Mouse (Mus musculus) stomach, embryonic 16.5 days (tissue): ENCODE results near the gene Syt13. TPM values are rescaled to one million over a fixed set of nuclear protein-coding genes. Genes with fewer than 3 reads are reported as not detected.

Experiments used
- ATAC-seq: fragments of 200-750 bp; cut with Nextera tagmentation; 2 replicates; pipeline ENCODE4 v1.8.0; 2017; ENCODE audit warnings: moderate number of reproducible peaks, moderate TSS enrichment; ENCODE audit not compliant: insufficient read depth, low FRiP score
- H3K27ac ChIP-seq: fragments of 300-500 bp; sonication (generic); 2 replicates; pipeline ENCODE4 v1.5.1; 2014; ENCODE audit warnings: low read length
- H3K27me3 ChIP-seq: fragments of 300-500 bp; sonication (generic); 2 replicates; pipeline ENCODE4 v1.6.1; 2014; ENCODE audit warnings: low read length, control low read depth, mixed read lengths; ENCODE audit not compliant: control insufficient read depth, insufficient read depth
- H3K36me3 ChIP-seq: fragments of 300-500 bp; sonication (generic); 2 replicates; pipeline ENCODE4 v1.6.1; 2014; ENCODE audit warnings: low read length; ENCODE audit not compliant: control insufficient read depth, insufficient read depth
- H3K4me1 ChIP-seq: fragments of 300-500 bp; sonication (generic); 2 replicates; pipeline ENCODE4 v1.6.1; 2014; ENCODE audit warnings: low read length, control low read depth, mixed read lengths; ENCODE audit not compliant: control insufficient read depth, insufficient read depth
- H3K4me2 ChIP-seq: fragments of 300-500 bp; sonication (generic); 2 replicates; pipeline ENCODE4 v1.6.1; 2014; ENCODE audit warnings: low read depth, low read length, mixed read lengths
- H3K4me3 ChIP-seq: fragments of 300-500 bp; sonication (generic); replicated peaks from 2 replicates; pipeline ENCODE4 v1.5.1; 2014; ENCODE audit warnings: mild to moderate bottlenecking, low read length
- H3K9ac ChIP-seq: fragments of 300-500 bp; sonication (generic); 2 replicates; pipeline ENCODE4 v1.6.1; 2014; ENCODE audit warnings: low read length
- H3K9me3 ChIP-seq: fragments of 300-500 bp; sonication (generic); replicated peaks from 2 replicates; pipeline ENCODE4 v1.6.1; 2016; ENCODE audit warnings: low read length, control low read depth; ENCODE audit not compliant: control insufficient read depth
- WGBS: fragments of 180-500 bp; shearing (Covaris S2); extraction: QIAGEN DNeasy Blood & Tissue Kit; methylation state at CpG from one replicate; pipeline ENCODE4 v1.1.7; 2014; 5-methylcytosine and 5-hydroxymethylcytosine counted together
- polyA plus RNA-seq: library from polyadenylated mRNA; unstranded; fragments of >200 nt; fragmentation: Nextera tagmentation; extraction: Ambion mirVana; gene quantifications from 2 replicates; pipeline ENCODE4 v1.2.1, GENCODE M21; 2015

The Syt13 gene
- polyA plus RNA-seq, 1 experiment from 2014 or later, result 12.9 TPM

DNA sequence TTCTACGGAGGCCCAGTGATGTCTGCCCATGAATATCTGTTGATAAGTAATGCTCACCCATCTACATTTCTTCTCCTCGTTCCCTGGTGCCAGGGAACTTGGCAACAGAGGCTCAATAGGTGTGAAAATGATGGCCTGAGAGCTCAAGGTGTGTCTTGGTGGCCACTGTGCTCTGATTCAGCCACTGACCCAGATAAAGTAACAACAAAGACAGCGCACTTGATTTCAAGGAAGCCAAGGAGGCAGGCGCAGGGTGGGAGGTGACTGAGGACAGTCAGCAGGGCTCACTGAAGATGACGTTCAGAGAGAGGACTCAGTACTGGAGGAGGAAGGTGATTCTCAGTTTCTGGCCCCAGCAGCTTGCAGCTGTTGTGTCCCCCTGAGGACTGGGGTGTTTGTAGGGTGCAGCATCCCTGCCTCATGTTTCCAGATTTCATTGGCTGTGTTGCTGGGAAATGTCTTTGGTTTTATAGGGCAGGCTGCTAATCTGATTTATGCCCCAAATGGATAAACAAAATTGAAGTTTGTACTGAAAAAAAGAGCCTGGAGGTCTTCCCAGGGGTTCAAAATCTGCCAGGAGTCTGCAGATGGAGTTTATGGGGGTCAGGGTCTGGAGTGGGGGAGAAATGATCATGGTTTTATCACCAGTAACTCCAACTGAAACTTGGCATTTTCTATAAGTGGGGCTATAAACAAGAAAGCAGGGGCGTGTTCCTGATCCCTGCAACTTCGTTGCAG is 2.7 kb downstream of the Syt13 start:
- 0 out of 2 replicates have a peak overlapping the region, but pooled peaks have one; percentile 4 for H3K4me2 ChIP-seq
- H3K9ac ChIP-seq, result no peak overlapping the region
- no peaks in the 10 kb centered on the region for H3K36me3 ChIP-seq
- peak; percentile 45 for ATAC-seq
- H3K4me3 ChIP-seq, result no peak overlapping the region
- H3K27ac ChIP-seq, result peak overlapping the region; percentile 38; the same call in 1 of the 2 replicates
- 44% methylated on average over 7 of the region's 7 CpGs for WGBS
- no peaks in the 10 kb centered on the region for H3K9me3 ChIP-seq
- peaks cover 10% of the 10 kb centered on the region; the same call in 1 of the 2 replicates for H3K27me3 ChIP-seq
- H3K4me1 ChIP-seq, result peaks cover 21% of the 10 kb centered on the region

DNA sequence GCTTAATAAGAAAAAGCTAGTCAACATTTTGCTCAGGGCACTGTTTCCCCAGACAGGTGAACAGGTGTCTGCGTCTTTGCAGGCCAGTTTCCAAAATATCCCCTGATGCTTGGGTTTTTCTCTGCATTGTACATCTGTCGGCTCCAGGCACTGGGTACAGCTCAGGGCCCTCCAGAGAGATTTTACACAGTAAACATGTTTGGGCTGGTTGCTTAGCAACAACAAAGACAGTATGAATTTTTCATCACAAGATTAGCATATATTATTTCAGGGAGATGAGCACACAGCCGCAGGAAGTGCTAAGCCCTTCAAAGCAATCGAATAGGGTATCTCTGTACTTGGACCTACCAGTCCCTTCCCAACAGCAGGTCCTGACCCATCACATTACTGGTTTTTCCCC is 5.8 kb downstream of the Syt13 start:
- H3K4me3 ChIP-seq, result no peak overlapping the region
- H3K27ac ChIP-seq, result no peak overlapping the region
- H3K4me1 ChIP-seq, result peaks cover 14% of the 10 kb centered on the region
- H3K4me2 ChIP-seq, result no peak overlapping the region
- no peak for ATAC-seq
- 77% methylated on average over 4 of the region's 4 CpGs for WGBS
- no peaks in the 10 kb centered on the region for H3K27me3 ChIP-seq
- H3K9ac ChIP-seq, result no peak overlapping the region
- no peaks in the 10 kb centered on the region for H3K9me3 ChIP-seq
- H3K36me3 ChIP-seq, result no peaks in the 10 kb centered on the region

GRCm38 (mm10) chr2:92924677-92925259 is 9.9 kb downstream of the Syt13 start:
- H3K4me3 ChIP-seq, result no peak overlapping the region
- no peak overlapping the region for H3K4me2 ChIP-seq
- H3K27me3 ChIP-seq, result no peaks in the 10 kb centered on the region
- ATAC-seq, result no peak
- H3K9me3 ChIP-seq, result no peaks in the 10 kb centered on the region
- WGBS, result 64% methylated on average over 6 of the region's 6 CpGs
- H3K36me3 ChIP-seq, result no peaks in the 10 kb centered on the region
- no peak overlapping the region for H3K27ac ChIP-seq
- no peaks in the 10 kb centered on the region for H3K4me1 ChIP-seq
- H3K9ac ChIP-seq, result no peak overlapping the region

DNA sequence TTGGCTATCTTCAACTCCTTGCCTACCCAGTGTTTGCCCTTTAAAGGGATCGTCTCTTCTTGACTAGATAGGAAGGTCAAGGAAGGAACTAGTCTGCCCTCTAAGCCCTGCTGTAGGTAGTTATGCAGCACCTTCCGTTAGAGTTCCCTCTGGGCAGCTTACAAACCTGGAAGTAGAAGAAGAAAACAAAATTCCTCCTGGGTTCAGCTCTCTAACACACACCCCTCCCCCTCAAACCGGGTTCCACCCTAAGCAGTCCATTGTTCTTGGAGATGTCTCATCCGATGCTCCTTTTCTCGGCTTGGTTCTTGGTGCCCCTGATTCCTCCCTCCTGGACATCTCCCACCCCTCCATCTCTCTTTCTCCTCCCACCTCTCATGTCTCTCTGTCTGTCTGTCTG is 14.8 kb downstream of the Syt13 start:
- H3K9me3 ChIP-seq, result no peaks in the 10 kb centered on the region
- H3K27me3 ChIP-seq, result no peaks in the 10 kb centered on the region
- H3K4me2 ChIP-seq, result no peak overlapping the region
- no peak overlapping the region for H3K4me3 ChIP-seq
- ATAC-seq, result no peak
- H3K4me1 ChIP-seq, result no peaks in the 10 kb centered on the region
- no peak overlapping the region for H3K27ac ChIP-seq
- no peak overlapping the region for H3K9ac ChIP-seq
- no peaks in the 10 kb centered on the region for H3K36me3 ChIP-seq
- 74% methylated on average over 5 of the region's 5 CpGs for WGBS

DNA sequence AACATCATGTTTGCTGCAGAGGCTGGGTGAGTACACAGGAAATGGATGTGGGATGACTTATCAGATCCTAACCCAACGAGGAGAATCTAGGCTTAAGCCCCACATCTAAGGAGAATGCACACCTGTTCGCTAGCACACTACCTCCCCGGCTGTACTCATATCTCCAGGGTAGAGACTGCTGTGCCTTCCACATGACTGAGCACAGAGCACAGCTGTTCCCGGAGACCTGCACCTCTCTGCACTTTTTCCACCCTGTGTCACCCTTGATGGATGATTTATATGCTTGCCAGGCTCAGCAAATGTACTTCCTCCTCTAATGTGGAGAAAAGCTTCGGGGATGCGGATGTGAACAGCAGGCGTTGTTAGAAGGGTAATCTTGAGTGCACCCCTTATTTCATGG is 16.2 kb downstream of the Syt13 start:
- H3K27ac ChIP-seq, result no peak overlapping the region
- WGBS, result 39% methylated on average over 7 of the region's 7 CpGs
- H3K4me3 ChIP-seq, result no peak overlapping the region
- H3K27me3 ChIP-seq, result no peaks in the 10 kb centered on the region
- no peaks in the 10 kb centered on the region; the same call in 1 of the 2 replicates for H3K4me1 ChIP-seq
- H3K9ac ChIP-seq, result no peak overlapping the region
- no peak overlapping the region for H3K4me2 ChIP-seq
- ATAC-seq, result no peak
- H3K9me3 ChIP-seq, result no peaks in the 10 kb centered on the region
- no peaks in the 10 kb centered on the region for H3K36me3 ChIP-seq

- Histone ChIP-seq H3K4me2 (no peak overlapping the region), H3K9ac (no peak overlapping the region), H3K4me1 (no peaks in the 10 kb centered on the region; the same call in 1 of the 2 replicates), H3K27me3 (no peaks in the 10 kb centered on the region), H3K36me3 (no peaks in the 10 kb centered on the region), H3K4me3 (no peak overlapping the region), H3K27ac (no peak overlapping the region), H3K9me3 (no peaks in the 10 kb centered on the region)
- WGBS, result 80% methylated on average over 6 of the region's 6 CpGs
- ATAC-seq, result no peak
Measured at GRCm38 (mm10) chr2:92933379-92933778, 18.5 kb downstream of the Syt13 start.

DNA sequence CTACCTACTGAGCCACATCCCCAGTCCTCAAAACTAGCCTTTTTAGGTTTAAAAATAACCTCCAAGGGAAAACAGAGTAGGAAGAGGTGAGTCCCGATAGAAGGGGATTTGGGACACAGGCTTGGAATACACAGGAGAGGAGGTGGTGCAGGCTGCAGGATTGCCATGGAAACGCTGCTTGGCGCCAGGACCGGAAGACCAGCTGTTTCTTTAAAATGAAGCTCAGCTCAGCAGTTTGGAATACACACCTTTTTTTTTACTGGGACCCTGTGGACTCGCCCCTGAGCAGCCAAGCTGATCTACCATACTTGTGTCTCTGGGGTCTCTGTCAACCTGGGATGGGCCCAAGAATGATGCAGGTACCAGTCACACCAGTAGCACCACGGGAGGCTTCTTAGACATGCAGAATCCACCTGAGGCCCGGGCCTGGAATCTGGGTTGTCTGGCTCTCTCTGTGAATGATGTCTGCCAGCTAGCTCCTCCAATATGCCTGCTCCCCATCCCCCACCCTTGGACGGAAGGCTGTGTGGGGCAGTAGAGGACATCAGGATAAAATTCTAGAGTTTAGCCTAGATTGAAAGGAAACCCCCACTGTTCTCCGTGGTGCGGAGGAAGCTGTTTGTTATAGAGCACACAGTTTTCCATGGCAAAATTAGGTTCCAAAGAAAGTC is 19.5 kb downstream of the Syt13 start:
- Histone ChIP-seq H3K27ac (no peak overlapping the region), H3K36me3 (no peaks in the 10 kb centered on the region), H3K4me2 (no peak overlapping the region), H3K9me3 (no peaks in the 10 kb centered on the region), H3K4me1 (no peaks in the 10 kb centered on the region; the same call in 1 of the 2 replicates), H3K9ac (no peak overlapping the region), H3K27me3 (no peaks in the 10 kb centered on the region), H3K4me3 (no peak overlapping the region)
- no peak for ATAC-seq
- 25% methylated on average over 10 of the region's 10 CpGs for WGBS

GRCm38 (mm10) chr2:92935483-92935882 is 20.6 kb downstream of the Syt13 start:
- Histone ChIP-seq H3K4me3 (no peak overlapping the region), H3K4me2 (no peak overlapping the region), H3K9me3 (no peaks in the 10 kb centered on the region), H3K27me3 (no peaks in the 10 kb centered on the region), H3K36me3 (no peaks in the 10 kb centered on the region), H3K9ac (no peak overlapping the region), H3K4me1 (no peaks in the 10 kb centered on the region; the same call in 1 of the 2 replicates), H3K27ac (no peak overlapping the region)
- 44% methylated on average over 3 of the region's 3 CpGs for WGBS
- no peak for ATAC-seq

DNA sequence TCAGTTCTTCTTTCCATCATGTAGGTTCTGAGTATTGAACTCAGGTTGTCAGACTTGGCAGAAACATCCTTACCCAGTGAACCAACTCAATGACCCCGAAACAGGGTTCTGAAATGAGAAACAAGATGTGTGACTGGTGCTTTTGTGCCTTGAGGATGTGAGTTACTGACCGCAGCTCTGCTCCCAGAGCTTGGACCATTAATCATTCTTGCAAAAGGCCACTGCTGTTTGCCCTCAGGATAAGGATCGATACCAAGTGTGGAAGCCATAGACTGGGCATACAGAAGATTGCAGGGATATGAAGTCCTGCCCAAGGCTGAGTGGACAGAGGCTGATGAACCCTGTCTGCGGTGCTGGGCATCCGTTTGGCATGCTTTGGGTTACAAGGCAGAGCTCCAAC is 23.2 kb downstream of the Syt13 start:
- no peaks in the 10 kb centered on the region for H3K36me3 ChIP-seq
- 66% methylated on average over 5 of the region's 5 CpGs for WGBS
- H3K27me3 ChIP-seq, result no peaks in the 10 kb centered on the region
- H3K9me3 ChIP-seq, result no peaks in the 10 kb centered on the region
- no peak overlapping the region for H3K4me2 ChIP-seq
- H3K4me3 ChIP-seq, result no peak overlapping the region
- no peaks in the 10 kb centered on the region; the same call in 1 of the 2 replicates for H3K4me1 ChIP-seq
- ATAC-seq, result no peak
- no peak overlapping the region for H3K27ac ChIP-seq
- no peak overlapping the region for H3K9ac ChIP-seq
